Mouse (Mus musculus): ENCODE measurements at regions not wholly inside any gene's neighbourhood (a gene's known extent, or its start where the extent isn't known, plus 50 kb on each side); places are given as distances from the start of the nearest gene placed in this dataset.

DNA sequence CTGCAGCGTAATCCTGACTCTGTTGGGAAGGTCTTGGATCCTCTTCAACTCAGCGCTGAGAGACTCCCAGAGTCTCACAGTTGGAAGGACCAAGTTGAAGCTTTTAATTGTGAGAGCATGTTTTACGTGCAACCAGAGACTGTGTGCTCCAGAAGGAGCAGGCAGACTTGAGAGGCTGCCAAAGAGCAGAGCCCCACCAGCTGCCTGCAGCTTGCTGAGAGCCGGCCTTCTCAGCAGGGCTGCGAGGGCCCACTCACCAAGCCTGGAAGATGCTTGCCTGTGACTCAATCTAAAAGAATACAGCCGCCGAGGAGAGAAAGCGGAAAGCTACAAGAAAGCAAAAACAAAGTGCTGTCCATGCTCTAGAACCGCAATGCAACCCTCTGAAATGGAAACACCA lies 57.0 kb upstream of the Lama4 start:
- no peak for TF ChIP-seq CTCF (IDR thresholded peaks at IDR 0.05; ENCODE audit: low read depth)
- no peak for TF ChIP-seq EP300 (IDR thresholded peaks at IDR 0.05; ENCODE audit: low read depth)

Measured in heart, postnatal 0 days (tissue).